Mouse (Mus musculus) CH12.LX (cell line): Measurements from ENCODE around the gene G430095P16Rik.
A peak's percentile ranks its signal among the peaks of the same experiment; 100 is the strongest.

Experiments used
- CTCF ChIP-seq, 2 experiments: IDR thresholded peaks in 1 of 2; conservative IDR thresholded peaks in 1 of 2; 2 replicates each; pipeline ENCODE4 v1.5.1; 2011 to 2012; ENCODE audit warnings: low read depth in 2 of 2, low read length in 2 of 2, improper control_type of control experiment in 1 of 2, inconsistent platforms in 1 of 2, mild to moderate bottlenecking in 1 of 2, moderate library complexity in 1 of 2
- MAX ChIP-seq: IDR thresholded peaks from 2 replicates; pipeline ENCODE4 v1.6.1; 2011; ENCODE audit warnings: low read length, improper control_type of control experiment
- SIN3A ChIP-seq: IDR thresholded peaks from 2 replicates; pipeline ENCODE4 v1.6.1; 2012; ENCODE audit warnings: low read length, improper control_type of control experiment, inconsistent platforms
- USF1 ChIP-seq: IDR thresholded peaks from 2 replicates; pipeline ENCODE4 v1.6.1; 2014; ENCODE audit warnings: low read depth, mild to moderate bottlenecking, inconsistent platforms, low read length, improper control_type of control experiment
- ZC3H11A ChIP-seq: IDR thresholded peaks from 2 replicates; pipeline ENCODE4 v1.6.1; 2012; ENCODE audit warnings: low read depth, mild to moderate bottlenecking, inconsistent platforms, low read length, improper control_type of control experiment

GRCm38 (mm10) chr8:84702561-84702960, 20.2 kb upstream of the G430095P16Rik start:
- no peak for TF ChIP-seq ZC3H11A
- no peak for TF ChIP-seq USF1
- TF ChIP-seq CTCF (conservative IDR thresholded peaks at IDR 0.05 in 1 of 2, IDR thresholded peaks at IDR 0.05 in 1 of 2; ENCODE audit: low read depth in 2 of 2, low read length in 2 of 2): no peak
- no peak for TF ChIP-seq SIN3A
- TF ChIP-seq MAX: peak; percentile 34; the same call in 1 of the 2 replicates
